Mouse (Mus musculus) MEL (cell line): Measurements from ENCODE around the gene Tmem102. TPM values are rescaled to one million over a fixed set of nuclear protein-coding genes. Genes with fewer than 3 reads are reported as not detected.

Experiments
- DNase-seq: peaks from one replicate; pipeline ENCODE4 v3.0.0; 2011; ENCODE audit warnings: low read depth, low spot score
- H3K27ac ChIP-seq: 2 replicates; pipeline ENCODE4 v1.5.1; 2012; ENCODE audit warnings: low read depth, mild to moderate bottlenecking, control low read depth, low read length, moderate library complexity; ENCODE audit not compliant: control insufficient read depth
- H3K27me3 ChIP-seq, 2 experiments: fragments of 150-350 bp in 1 of 2; sonication (generic) in 1 of 2; 2 replicates each; pipeline ENCODE4 v1.6.1; 2012; ENCODE audit warnings: low read length in 2 of 2, mild to moderate bottlenecking in 2 of 2, improper control_type of control experiment in 1 of 2, moderate library complexity in 1 of 2; ENCODE audit not compliant: insufficient read depth in 2 of 2, control insufficient read depth in 1 of 2
- H3K36me3 ChIP-seq, 2 experiments: 2 replicates each; pipeline ENCODE4 v1.6.1; 2012 to 2014; ENCODE audit warnings: low read length in 2 of 2, improper control_type of control experiment in 1 of 2, inconsistent platforms in 1 of 2, mild to moderate bottlenecking in 1 of 2; ENCODE audit not compliant: insufficient read depth in 2 of 2, control insufficient read depth in 1 of 2
- H3K4me1 ChIP-seq, 2 experiments: fragments of 150-350 bp in 1 of 2; sonication (generic) in 1 of 2; 2 replicates each; pipeline ENCODE4 v1.6.1; 2012; ENCODE audit warnings: low read length in 2 of 2, improper control_type of control experiment in 1 of 2, mild to moderate bottlenecking in 1 of 2; ENCODE audit not compliant: insufficient read depth in 2 of 2, control insufficient read depth in 1 of 2
- H3K4me3 ChIP-seq, 2 experiments: fragments of 150-350 bp in 1 of 2; sonication (generic) in 1 of 2; 2 replicates each; pipeline ENCODE4 v1.5.1; 2012; ENCODE audit warnings: low read depth in 2 of 2, low read length in 2 of 2, mild to moderate bottlenecking in 2 of 2, moderate library complexity in 2 of 2, control low read depth in 1 of 2, improper control_type of control experiment in 1 of 2; ENCODE audit not compliant: control insufficient read depth in 1 of 2, insufficient read depth in 1 of 2
- H3K79me2 ChIP-seq: 2 replicates; pipeline ENCODE4 v1.6.1; 2012; ENCODE audit warnings: mild to moderate bottlenecking, low read length, moderate library complexity; ENCODE audit not compliant: control insufficient read depth, poor library complexity, insufficient read depth
- H3K9ac ChIP-seq: 2 replicates; pipeline ENCODE4 v1.6.1; 2012; ENCODE audit warnings: low read depth, mild to moderate bottlenecking, control low read depth, low read length, moderate library complexity; ENCODE audit not compliant: control insufficient read depth, poor library complexity, severe bottlenecking
- H3K9me3 ChIP-seq: fragments of 150-350 bp; sonication (generic); replicated peaks from 2 replicates; pipeline ENCODE4 v1.6.1; 2012; ENCODE audit warnings: mild to moderate bottlenecking, low read length, improper control_type of control experiment, moderate library complexity; ENCODE audit not compliant: insufficient read depth
- CTCF ChIP-seq, 3 experiments: IDR thresholded peaks in 2 of 3; conservative IDR thresholded peaks in 1 of 3; 2 replicates each; pipeline ENCODE4 v1.5.1; 2011 to 2012; ENCODE audit warnings: low read length in 3 of 3, low read depth in 2 of 3, mild to moderate bottlenecking in 2 of 3, improper control_type of control experiment in 1 of 3, inconsistent platforms in 1 of 3, mixed read lengths in 1 of 3, moderate library complexity in 1 of 3; ENCODE audit not compliant: control insufficient read depth in 1 of 3, insufficient read depth in 1 of 3, poor library complexity in 1 of 3, severe bottlenecking in 1 of 3
- E2F4 ChIP-seq: IDR thresholded peaks from 2 replicates; pipeline ENCODE4 v1.6.1; 2011; ENCODE audit warnings: low read depth, low read length, improper control_type of control experiment, borderline replicate concordance
- GABPA ChIP-seq: IDR thresholded peaks from 2 replicates; pipeline ENCODE4 v1.6.1; 2012; ENCODE audit warnings: low read depth, mild to moderate bottlenecking, inconsistent platforms, low read length, improper control_type of control experiment, moderate library complexity
- GATA1 ChIP-seq: IDR thresholded peaks from 2 replicates; pipeline ENCODE4 v1.6.1; 2011; ENCODE audit warnings: low read depth, low read length, improper control_type of control experiment
- HCFC1 ChIP-seq: IDR thresholded peaks from 2 replicates; pipeline ENCODE4 v1.6.1; 2012; ENCODE audit warnings: low read depth, mild to moderate bottlenecking, inconsistent platforms, low read length, improper control_type of control experiment, moderate library complexity
- KAT2A ChIP-seq: conservative IDR thresholded peaks from 2 replicates; pipeline ENCODE4 v1.6.1; 2012; ENCODE audit warnings: low read depth, low read length, improper control_type of control experiment, inconsistent platforms
- MAX ChIP-seq: IDR thresholded peaks from 2 replicates; pipeline ENCODE4 v1.6.1; 2011; ENCODE audit warnings: low read length, improper control_type of control experiment
- MXI1 ChIP-seq: IDR thresholded peaks from 2 replicates; pipeline ENCODE4 v1.6.1; 2011; ENCODE audit warnings: mild to moderate bottlenecking, low read depth, low read length, improper control_type of control experiment
- MYB ChIP-seq: IDR thresholded peaks from 2 replicates; pipeline ENCODE4 v1.6.1; 2011; ENCODE audit warnings: mild to moderate bottlenecking, low read depth, low read length, improper control_type of control experiment
- MYC ChIP-seq: IDR thresholded peaks from 2 replicates; pipeline ENCODE4 v1.6.1; 2011; ENCODE audit warnings: low read depth, mild to moderate bottlenecking, low read length, improper control_type of control experiment, moderate library complexity
- NELFE ChIP-seq: IDR thresholded peaks from 2 replicates; pipeline ENCODE4 v1.6.1; 2011; ENCODE audit warnings: low read depth, low read length, improper control_type of control experiment
- RCOR1 ChIP-seq: IDR thresholded peaks from 2 replicates; pipeline ENCODE4 v1.6.1; 2012; ENCODE audit warnings: low read depth, mild to moderate bottlenecking, inconsistent platforms, low read length, improper control_type of control experiment
- SMC3 ChIP-seq: IDR thresholded peaks from 2 replicates; pipeline ENCODE4 v1.6.1; 2011; ENCODE audit warnings: low read depth, low read length, improper control_type of control experiment
- TAL1 ChIP-seq: IDR thresholded peaks from 2 replicates; pipeline ENCODE4 v1.6.1; 2012; ENCODE audit warnings: mild to moderate bottlenecking, inconsistent platforms, low read length, moderate library complexity, mixed read lengths
- TBP ChIP-seq: IDR thresholded peaks from 2 replicates; pipeline ENCODE4 v1.8.0; 2011; ENCODE audit warnings: low read depth, low read length, improper control_type of control experiment
- TCF12 ChIP-seq: IDR thresholded peaks from 2 replicates; pipeline ENCODE4 v1.6.1; 2014; ENCODE audit warnings: low read depth, mild to moderate bottlenecking, inconsistent platforms, low read length, improper control_type of control experiment, moderate library complexity
- USF1 ChIP-seq: IDR thresholded peaks from 2 replicates; pipeline ENCODE4 v1.6.1; 2014; ENCODE audit warnings: low read depth, mild to moderate bottlenecking, inconsistent platforms, low read length, improper control_type of control experiment, moderate library complexity
- ZC3H11A ChIP-seq: IDR thresholded peaks from 2 replicates; pipeline ENCODE4 v1.6.1; 2012; ENCODE audit warnings: low read depth, mild to moderate bottlenecking, inconsistent platforms, low read length, improper control_type of control experiment
- ZNF384 ChIP-seq: IDR thresholded peaks from 2 replicates; pipeline ENCODE4 v1.6.1; 2012; ENCODE audit warnings: low read depth, mild to moderate bottlenecking, inconsistent platforms, low read length, improper control_type of control experiment
- polyA plus RNA-seq, 2 experiments: library from polyadenylated mRNA; stranded (reverse) in 1 of 2; unstranded in 1 of 2; fragments of >175 nt in 1 of 2; fragments of >200 nt in 1 of 2; gene quantifications; 2 replicates each; pipeline versions ENCODE4 v1.2.1 to v1.2.4; 2012; ENCODE audit warnings: low replicate concordance in 2 of 2, low read depth in 1 of 2; ENCODE audit not compliant: insufficient read length in 2 of 2, insufficient read depth in 1 of 2, missing spikeins in 1 of 2
- total RNA-seq: library from RNA; depleted of rRNA; stranded (reverse); fragments of 300-350 nt; gene quantifications from 2 replicates; pipeline ENCODE4 v1.2.3, GENCODE M21; 2012

The Tmem102 gene
- total and polyA plus RNA-seq, 3 experiments, result 0.31 to 2.4 TPM; not detected in 1

GRCm38 (mm10) chr11:69777504-69778257 lies 27.7 kb downstream of the Tmem102 start:
- Histone ChIP-seq H3K27me3 (no peaks in the 10 kb centered on the region), H3K79me2 (no peaks in the 10 kb centered on the region)
- no peak for DNase-seq

GRCm38 (mm10) chr11:69776488-69776887 lies 28.9 kb downstream of the Tmem102 start:
- TF ChIP-seq HCFC1, result no peak
- no peak for TF ChIP-seq GATA1
- TF ChIP-seq MXI1, result no peak
- TF ChIP-seq SMC3, result no peak
- no peak for TF ChIP-seq USF1
- no peak for TF ChIP-seq MYC
- TF ChIP-seq TAL1, result no peak
- no peak for TF ChIP-seq MAX
- TF ChIP-seq ZC3H11A, result no peak
- TF ChIP-seq RCOR1, result no peak
- Histone ChIP-seq H3K27me3 (no peaks in the 10 kb centered on the region), H3K79me2 (no peaks in the 10 kb centered on the region), H3K27ac (no peak overlapping the region), H3K4me1 (no peaks in the 10 kb centered on the region), H3K9me3 (no peaks in the 10 kb centered on the region), H3K4me3 (no peak overlapping the region), H3K9ac (no peak overlapping the region), H3K36me3 (no peaks in the 10 kb centered on the region)
- no peak for DNase-seq

More at GRCm38 (mm10) chr11:69777504-69778257, 27.7 kb downstream of the Tmem102 start:
- no peaks in the 10 kb centered on the region for H3K36me3 ChIP-seq
- H3K27ac ChIP-seq, result no peak overlapping the region
- TF ChIP-seq GABPA (no peak), E2F4 (no peak), USF1 (no peak), TCF12 (no peak), GATA1 (no peak), RCOR1 (no peak), TAL1 (no peak), NELFE (no peak), MYB (no peak), ZNF384 (no peak), TBP (no peak), MXI1 (no peak), KAT2A (no peak), HCFC1 (no peak), CTCF (IDR thresholded peaks at IDR 0.05 in 2 of 3, conservative IDR thresholded peaks at IDR 0.05 in 1 of 3; ENCODE audit: control insufficient read depth in 1 of 3, insufficient read depth in 1 of 3, low read depth in 2 of 3, low read length in 3 of 3, poor library complexity in 1 of 3, severe bottlenecking in 1 of 3) (no peak)
- no peak overlapping the region for H3K9ac ChIP-seq
- no peaks in the 10 kb centered on the region for H3K9me3 ChIP-seq
- no peak overlapping the region for H3K4me3 ChIP-seq
- H3K4me1 ChIP-seq, result no peaks in the 10 kb centered on the region
